Mouse (Mus musculus): Measurements from ENCODE around the gene Abcb10. TPM values are rescaled to one million over a fixed set of nuclear protein-coding genes. Genes with fewer than 3 reads are reported as not detected.

The Abcb10 gene
- total RNA-seq (2023), result 10 to 100 TPM; 20.5 to 27.7 TPM

GRCm38 (mm10) chr8:123982826-123983400 is at the start of gene Abcb10:
Gene Abcb10 (minus strand): TSS chr8:123983122.

GRCm38 (mm10) chr8:124021237-124022227 is 38.6 kb upstream of the Abcb10 start, which contains the start of the genes Taf5l and Urb2:
Gene Taf5l (minus strand): TSS chr8:124021397.
Gene Urb2 (plus strand): TSS chr8:124021508.

GRCm38 (mm10) chr8:123948942-123949685 is 33.8 kb downstream of the Abcb10 start, which contains the start of gene Nup133:
Gene Nup133 (minus strand): TSS chr8:123949265.

Other genes starting within 250 kb of the Abcb10 start
- under 1 TPM; 0.64 to 0.96 TPM for gene Rab4a, start 177.1 kb downstream of the Abcb10 start, total RNA-seq (2023)
- gene Ccsap, start 122.9 kb downstream of the Abcb10 start, total RNA-seq (2023), result 1 to 10 TPM; 5.4 to 5.7 TPM
- gene Acta1, start 88.4 kb downstream of the Abcb10 start, total RNA-seq (2023), result 1 to 10 TPM; 2.0 to 4.7 TPM
- 10 to 100 TPM; 16.8 to 17.0 TPM for gene Nup133, start 33.9 kb downstream of the Abcb10 start, total RNA-seq (2023)
- 10 to 100 TPM; 15.2 to 15.7 TPM for gene Taf5l, start 38.3 kb upstream of the Abcb10 start, total RNA-seq (2023)
- 1 to 10 TPM; 6.1 to 7.0 TPM for gene Urb2, start 38.4 kb upstream of the Abcb10 start, total RNA-seq (2023)
- 10 to 100 TPM; 10.5 to 16.6 TPM for gene Galnt2, start 248.3 kb upstream of the Abcb10 start, total RNA-seq (2023)

Data from neutrophil, adult 83 days (primary cell).